Mouse (Mus musculus): ENCODE results near the gene Prkar1a.
A peak's percentile ranks its signal among the peaks of the same experiment; 100 is the strongest.

Gene Prkar1a

DNA sequence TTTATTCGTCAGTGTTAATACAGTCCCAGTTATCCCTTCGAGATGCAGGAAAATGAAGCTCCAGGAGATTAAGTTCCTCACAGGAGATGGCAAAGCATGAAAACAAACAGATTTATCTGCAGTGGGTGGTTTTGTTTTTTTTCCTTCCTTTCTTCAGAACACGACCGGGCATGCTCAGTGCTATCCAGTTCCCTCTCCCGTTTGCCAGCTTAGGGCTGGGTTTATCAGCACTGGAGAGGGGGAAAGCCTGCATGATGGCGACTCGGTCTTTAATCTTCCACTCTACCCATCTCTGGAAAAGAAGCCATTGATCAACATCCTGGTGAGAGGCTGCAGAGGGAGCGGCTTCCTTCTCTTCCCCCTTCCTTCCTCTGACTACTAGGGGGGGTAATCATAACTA, at the start of gene Prkar1a:
Gene Prkar1a (plus strand): TSS at position 200 of the 400 bp plus-strand sequence.
- no peak for DNase-seq

DNA sequence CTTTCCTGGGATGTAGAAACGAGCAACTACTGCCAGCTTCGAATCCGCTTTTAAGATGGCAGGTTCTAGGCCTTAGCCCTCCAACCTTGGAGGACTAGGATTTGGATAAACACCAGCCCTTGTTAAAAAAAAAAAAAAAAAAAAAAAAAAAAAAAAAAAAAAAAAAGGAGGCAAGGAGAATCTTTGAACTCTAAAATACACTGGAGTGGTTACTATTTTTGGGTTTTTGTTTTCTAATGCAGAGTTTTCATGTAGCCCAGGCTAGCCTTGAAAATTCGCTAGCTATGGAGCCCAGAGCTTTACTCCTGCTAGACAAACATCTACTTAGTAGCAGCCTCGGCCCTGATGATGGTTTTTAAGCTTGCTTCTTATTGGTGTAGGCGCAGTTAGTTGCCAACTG, 41.6 kb upstream of the Prkar1a start:
- no peak for DNase-seq

DNA sequence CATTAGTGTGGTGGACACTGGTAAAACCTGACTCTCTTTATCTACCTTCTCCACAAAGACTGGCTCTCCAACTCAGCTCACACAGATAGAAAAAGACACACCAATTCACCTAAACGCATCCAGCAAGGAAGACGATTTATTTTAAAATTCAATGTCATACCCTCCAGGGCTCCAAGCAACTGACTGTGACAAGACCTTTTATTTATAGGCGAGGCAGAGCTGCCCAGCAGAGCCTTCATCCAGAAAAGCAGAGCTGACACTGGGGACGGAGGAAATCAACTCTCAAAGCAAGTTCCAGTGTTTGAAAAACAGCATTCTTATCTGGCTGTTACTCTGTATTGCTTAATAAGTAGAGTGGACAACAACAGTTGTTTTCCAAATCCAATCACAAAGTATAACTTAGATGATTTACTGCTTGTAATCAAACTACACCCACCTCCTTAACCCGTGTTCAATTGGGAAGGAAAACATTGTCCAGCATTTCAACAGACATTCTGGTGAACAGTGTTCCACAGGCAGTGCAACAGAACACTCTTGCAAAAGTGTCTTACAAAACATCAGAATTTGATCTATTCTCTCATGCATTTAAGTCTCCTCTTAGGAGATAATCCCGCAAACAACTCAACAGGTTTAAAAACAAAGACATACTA, 40.1 kb upstream of the Prkar1a start:
- DNase-seq = no peak

DNA sequence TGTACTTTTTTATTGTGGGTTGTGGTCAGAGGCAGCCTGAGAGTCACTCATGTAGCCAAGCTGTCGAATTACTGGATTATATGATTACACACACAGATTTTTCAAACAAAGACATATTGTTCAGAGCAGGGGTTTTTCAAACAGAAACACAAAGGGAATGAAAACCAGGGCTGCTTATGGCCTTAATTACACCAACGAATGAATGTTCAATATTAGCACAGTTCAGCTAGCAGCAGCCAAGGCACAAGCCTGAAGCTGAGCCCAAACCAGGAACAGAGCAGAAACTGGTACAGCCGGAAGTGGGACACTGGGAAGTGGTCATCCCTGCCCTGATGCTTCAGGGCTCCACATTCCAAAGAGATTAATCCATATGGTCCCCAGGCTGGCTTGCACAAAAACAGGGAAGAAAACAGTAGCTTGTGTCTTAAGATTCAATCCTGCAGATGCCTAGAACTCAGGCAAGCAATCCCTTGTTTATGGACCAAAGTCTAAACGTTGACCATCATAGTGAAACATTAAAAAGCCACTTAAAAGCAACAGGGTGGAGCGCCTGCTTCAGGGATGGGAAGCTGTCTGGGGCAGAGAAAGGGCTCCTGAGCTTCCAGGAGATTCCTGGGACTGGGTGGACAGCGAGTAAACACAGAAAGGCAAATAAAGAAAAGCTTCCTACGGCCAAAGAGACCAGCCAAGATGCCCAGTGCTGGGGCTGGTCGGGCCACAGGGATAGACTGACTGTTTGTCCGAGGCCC, 39.0 kb upstream of the Prkar1a start:
- DNase-seq = no peak

DNA sequence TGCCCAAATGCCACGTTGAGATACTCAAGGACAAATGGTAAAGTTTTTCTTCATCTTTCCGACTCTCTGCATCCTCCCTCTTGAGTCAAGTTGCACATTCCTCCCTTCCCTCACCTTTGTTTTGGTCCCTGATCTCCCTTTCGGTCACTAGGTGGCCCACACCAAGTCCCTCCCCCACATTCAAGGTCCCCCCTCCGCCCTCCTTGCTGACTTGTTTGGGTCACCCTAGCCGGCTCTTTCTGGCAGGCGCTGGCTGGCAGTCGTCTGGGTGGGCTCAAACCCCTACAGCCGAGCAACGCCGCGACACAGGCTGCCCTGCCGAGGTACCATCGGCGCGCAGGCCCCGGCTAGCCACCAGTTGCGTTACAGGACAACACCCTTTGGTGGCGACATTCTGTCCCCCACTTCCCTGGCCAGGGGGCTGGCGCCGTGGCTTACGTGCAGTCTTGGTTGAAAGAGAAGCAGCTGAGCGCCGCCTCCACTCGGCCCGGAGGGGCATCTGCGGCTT, 38.4 kb upstream of the Prkar1a start:
- no peak for DNase-seq

DNA sequence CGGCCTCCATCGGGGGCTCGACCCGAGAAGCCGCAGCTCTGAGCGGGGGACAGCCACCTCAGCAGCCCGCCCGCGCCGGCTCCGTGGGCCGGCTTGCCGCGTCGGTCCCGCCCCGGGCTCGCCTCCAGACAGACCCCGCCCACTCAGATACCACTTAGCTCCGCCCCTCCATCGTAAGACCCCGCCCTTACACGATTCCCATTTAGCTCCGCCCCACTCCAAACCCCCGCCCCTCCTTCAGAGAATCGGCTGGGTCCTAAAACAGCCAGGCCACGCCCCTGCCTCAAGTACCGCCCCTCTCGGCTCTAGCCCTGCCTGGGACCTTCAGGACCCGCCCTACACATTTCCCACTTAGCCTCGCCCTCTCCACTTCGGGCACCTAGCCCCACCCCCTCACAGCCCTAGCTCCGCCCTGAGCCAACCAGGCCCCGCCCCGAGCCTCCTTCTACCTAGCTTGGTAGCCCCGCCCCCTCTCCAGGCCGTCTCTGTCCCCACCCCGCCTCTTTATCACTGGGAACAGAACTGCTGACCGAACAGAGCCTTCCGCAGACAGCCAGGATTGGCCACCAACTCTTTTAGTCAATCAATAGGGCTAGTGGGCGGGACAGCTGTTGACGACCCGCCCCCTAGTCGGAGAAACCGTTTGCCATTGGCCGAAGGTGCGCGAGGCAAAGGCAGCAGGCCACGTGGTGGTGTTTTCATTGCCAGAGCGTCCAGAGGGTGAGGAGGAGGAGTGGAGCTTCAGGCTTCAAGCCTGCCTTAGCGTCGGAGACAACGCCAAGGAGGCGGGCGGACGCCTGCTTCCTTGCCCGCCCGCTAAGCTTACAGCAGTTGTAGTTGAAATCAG, 37.7 kb upstream of the Prkar1a start, which contains the start of gene Wipi1:
Gene Wipi1 (minus strand): TSS at position 665 of the 847 bp plus-strand sequence.
- DNase-seq = peak; percentile 99

DNA sequence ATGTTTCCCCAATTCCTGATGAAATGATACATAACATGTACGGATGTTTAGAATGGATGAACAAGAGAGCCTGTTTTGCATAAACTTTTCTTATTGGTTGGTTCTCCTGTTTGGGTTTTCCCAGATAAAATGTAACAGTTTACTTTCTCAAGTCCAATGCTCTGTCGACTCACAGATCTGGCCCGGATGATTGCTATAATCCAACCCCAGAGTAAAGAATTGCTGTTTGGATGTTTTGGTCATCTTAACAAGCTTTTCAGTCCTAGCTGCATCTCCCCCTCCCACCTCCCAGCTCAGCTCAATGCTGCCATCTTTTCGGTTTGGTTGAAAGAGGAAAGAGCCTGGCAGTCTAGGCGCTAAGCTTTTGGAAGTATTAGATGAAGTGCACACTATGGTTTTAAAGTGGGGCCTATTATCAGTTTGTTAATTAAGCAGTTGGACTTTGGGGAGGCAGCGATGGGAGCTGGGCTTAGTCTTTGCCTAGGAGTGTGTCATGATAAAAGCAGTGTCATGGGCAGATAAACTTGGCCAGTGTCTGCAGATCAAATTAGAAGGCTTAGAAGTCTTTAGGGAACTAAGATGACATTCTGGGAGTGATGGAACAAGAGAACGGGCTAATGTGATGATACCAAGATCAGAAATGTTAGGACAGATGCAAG, 36.2 kb upstream of the Prkar1a start:
- no peak for DNase-seq

DNA sequence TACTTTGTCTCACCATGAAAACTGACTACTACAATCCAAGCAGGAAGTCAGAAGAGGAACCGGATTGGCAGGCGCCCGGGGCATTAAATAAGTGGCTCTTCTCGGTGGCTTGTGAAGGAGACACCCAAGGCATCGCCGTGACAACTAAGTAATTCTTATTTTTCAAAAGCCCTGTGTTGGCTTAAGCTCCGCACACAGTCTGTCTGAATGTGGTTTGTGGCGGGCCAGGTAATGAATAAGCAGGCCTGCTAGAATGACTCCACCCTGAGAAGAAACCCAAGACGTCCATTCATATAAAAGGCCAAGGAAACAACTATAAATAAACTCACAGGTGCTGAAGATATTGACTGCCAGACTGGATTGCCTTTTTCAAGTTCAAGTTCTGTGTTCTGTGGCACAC, 33.9 kb upstream of the Prkar1a start:
- no peak for DNase-seq

DNA sequence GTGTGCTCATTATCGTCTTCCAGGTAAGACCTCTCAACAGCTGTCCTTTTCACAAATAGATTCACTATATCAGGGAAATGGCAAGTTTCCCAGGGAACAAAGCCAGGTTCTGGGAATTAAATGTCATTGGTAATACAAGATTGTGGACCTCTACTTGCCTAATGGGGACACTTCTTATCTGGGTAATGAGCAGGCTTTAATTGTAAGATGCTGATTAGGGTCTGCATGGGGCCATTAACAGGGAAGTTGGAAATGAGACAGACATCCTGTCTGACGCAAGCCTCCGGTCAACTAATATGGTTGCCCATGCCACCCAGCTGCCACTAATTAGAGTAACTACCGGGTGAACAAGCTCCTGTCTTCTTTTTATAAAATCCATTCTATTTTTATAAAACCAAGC, 32.9 kb upstream of the Prkar1a start:
- DNase-seq = no peak

DNA sequence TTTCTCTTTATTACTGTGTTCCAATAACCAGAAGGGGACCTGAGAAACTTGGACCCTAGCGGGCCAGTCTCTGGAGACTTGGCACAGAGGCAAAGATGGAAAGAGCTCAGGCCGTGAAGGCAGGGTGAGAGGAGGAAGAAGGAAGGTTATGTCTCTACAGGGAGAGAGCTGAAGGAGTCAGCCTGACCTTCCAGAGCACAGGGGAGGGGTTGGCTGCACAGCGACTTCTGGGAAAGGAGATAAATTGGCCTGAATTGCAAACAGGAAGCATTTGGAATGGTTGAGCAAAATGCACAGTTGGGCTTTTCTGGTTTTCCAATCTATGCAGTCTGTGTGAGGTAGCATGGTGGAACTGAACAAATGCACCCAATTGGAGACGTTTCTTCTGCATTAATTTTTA, 32.4 kb upstream of the Prkar1a start:
- DNase-seq = no peak

DNA sequence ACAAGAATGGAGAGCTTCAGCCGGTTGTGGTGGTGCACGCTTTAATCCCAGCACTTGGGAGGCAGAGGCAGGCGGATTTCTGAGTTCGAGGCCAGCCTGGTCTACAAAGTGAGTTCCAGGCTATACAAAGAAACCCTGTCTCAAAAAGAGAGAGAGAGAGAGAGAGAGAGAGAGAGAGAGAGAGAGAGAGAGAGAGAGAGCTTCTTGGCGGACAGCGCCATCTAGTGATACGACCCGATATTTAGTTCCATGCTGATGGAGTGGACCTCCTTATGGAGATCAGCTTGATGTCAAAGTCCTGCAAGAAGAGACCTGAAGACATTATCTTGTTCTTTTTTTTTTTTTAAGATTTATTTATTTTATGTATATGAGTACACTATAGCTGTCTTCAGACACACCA, 30.1 kb upstream of the Prkar1a start:
- DNase-seq = peak; percentile 74

DNA sequence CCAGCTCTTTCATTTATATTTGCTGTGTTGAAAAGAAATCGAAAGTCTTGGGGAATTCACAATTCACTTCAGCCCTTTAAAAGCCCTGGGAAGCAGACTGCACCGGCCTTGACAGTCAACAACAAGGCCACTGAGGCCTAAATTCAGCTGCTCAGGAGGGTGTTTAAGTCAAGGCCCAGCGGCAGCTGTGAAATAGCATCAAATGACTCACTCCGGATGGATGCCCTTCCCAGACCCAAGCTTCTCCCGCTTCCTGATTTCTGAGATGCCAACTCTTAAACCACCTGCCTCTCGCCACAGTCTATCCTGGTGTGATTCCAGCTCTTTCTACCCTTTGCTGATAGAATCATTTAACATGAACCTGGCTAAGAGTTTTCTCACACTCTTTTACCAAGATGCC, 28.8 kb upstream of the Prkar1a start:
- DNase-seq = no peak

DNA sequence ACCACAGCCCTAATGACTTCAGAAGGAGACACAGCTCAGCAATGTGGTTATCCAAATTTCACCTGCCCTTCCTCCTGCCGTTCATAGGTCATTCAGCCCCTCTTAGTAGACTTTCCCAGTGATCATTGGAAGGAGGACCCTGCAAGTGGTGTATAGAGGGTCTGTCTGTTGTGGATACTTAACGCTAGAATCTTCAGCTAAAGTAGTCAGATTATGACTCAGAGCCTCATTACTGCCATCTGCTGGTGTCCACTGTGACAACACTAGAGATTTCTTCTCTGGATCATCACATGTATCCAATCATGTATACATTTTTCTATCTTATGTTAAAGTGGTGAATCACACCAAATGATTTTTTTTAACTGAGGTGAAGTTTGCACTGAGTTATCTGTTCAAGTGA, 28.0 kb upstream of the Prkar1a start:
- DNase-seq = peak; percentile 71

DNA sequence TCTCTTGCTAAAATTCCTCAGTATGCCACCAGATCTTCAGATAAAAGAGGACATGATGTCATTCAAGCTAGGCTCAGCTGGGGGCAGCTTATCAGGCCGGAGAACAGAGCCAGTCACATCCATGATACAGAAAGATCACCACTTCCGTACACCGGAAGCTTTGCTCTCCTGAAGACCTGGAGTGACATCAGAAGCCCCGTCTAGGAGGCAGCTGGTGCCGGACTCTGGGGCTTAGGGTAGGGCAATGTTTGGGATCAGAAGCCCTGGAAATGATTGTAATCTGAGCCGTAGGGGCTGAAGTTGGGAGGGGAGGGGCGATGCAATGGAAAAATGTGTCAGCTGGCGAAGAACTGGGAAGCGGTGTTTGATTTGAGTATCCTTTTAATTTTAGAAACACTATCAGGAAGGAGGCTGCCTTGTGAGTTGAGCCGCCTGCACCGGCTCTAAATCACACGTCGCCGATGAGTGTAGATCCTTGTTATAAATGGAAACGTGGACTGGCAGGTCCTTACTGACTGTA, 26.6 kb upstream of the Prkar1a start:
- peak; percentile 32 for DNase-seq

DNA sequence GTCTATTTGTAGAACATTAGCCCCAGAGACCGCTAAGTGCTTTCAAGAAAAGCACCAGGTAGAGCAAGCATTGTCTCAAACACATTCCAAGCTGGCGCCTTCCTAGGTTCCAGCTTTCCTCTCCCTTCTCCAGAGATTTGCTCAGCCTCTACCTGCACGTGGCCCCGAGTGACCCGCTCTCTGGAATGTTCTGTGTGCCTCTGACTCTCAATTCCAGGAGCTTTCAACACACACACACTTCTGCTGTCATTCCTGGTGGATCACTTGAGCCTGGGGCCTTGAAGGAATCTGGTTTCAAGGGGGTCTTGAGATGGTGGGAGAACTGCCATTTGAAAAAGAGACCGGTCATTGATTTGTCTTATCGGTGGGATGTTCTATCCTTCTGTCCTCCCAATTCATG, 26.0 kb upstream of the Prkar1a start:
- DNase-seq = no peak

DNA sequence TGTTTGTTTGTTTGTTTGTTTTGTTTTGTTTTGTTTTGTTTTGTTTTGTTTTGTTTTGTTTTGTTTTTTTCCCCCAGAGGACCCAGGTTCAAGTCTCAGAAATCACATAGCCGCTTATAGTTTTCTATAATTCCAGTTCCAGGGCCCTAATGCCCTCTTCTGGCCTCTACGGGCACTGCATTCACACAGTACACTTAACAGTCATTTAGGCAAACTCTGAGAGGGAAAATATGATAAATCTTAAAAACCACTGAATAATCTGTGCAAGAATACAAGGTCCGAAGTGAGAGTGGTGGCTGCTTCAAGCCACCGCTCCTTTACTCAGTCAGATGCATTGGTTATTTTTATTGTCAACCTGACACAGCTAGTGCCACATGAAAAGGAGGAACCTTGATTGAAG, 21.6 kb upstream of the Prkar1a start:
- peak; percentile 32 for DNase-seq

DNA sequence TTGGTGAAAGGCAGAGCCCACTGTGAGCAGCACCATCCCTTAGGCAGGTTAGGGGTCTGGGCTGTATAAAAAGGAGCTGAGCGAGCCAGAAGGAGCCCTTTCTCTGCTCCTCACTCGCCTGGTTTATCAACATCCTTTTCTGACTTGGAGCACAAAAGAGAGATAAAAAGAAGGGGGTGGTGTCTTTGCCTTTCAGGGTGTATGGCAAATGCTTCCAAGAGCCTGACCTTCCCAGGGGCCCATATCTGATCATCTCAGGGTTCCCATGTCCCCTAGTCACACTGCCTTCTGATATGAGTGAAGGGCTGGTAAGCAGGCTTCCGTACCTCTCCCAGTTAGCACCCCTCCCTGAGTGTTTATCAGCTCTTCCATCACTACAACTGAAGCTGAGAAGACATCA, 21.1 kb upstream of the Prkar1a start:
- DNase-seq = no peak

DNA sequence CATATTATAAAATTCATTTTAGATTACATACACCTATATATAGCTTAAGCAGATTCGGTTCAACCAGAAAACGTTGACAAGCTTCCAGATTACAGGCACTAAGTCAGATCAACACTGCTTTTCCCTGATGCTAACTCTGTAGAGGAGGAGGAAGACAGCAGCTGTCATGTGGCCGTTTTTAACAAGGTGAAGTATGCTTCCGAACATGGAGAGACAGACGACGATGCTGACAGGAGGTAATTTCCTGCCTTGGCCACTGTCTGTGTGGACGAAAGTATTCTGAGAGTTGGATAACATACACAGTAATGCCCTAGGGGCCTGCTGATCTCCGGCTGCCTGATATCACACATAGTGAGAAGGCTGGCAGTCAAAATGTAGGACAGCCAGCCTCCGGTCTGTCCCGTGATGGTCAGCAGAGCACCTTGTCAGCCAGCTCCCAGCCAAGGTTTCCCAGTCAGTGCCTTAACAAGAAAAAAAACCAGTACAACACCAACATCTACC, 20.1 kb upstream of the Prkar1a start:
- no peak for DNase-seq

DNA sequence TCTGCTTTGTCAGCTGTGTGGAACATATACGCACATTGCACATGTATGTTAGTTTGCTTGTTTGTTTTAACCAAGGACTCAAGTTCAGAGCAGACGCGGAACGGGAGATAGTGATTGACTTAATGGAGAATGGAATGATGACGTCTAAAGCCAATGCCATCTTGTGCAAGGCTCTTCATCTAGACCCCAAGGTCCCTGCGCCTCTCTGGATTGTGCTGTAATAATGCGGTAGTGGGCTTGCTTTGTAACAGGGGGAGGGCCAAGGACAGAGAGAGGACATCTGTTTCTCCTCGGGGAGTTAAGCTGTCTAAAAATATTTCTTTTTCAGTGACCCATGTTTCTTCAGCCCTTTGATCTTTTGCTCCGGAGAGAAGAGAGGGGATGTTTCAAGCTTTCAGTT, 14.3 kb upstream of the Prkar1a start:
- no peak for DNase-seq

DNA sequence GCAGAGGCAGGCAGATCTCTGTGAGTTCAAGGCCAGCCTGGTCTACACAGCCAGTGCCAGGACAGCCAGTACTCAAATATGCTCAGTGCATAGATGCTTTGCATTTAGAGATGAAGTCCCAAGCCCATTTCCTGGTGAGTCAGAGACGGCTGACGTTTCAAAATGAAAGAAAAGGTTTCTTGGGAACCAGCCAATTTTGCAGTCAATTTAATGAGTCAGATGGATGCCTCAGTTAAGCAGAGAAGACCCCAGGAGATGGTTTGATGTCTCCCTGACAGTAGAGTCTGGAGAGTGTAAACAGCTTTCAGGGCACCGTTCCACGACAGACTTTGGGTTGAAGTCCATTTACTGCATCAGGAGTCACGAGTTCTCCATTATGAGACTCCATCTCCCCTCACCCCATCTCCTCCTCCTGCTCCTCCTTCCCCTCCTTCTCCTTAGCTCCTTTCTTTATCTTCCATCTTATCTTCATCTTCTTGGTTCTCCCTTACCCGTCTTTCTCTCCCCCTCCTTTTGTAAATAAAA, 13.3 kb upstream of the Prkar1a start:
- no peak for DNase-seq

DNA sequence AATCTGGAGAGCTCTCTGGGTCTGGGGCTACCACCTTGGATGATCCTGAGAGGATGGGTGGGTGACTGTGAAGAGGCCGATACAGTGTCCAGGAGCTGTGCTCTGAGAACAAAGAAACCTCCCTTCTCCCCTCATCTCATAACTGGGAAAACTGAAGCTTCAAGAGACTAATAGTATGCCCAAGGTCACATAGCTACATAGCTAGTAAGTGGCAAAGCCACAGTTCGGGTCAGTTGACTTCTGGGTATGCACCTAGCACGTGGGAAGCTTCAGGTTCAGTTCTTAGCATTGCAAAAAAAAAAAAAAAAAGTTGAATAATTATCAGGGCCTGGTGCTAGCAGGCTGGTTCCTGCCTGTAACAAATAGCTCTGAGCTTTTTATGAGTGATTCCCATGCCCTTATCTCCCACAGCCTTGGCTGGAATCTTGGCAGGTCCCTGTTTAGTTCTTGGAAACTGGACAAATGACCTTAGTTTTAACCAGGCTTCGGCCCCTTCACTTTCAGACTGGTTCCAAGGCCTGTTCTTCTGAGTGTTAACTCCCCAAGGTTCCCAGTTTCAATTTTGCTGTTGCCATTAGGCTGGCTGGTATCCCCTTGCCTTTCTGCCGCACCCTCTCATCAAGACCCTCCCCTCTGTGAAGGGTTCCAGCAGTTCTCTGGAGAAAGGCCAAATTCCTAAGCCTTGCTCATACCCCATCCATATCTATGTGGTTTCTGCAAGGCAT, 7.5 kb upstream of the Prkar1a start:
- peak; percentile 58 for DNase-seq

DNA sequence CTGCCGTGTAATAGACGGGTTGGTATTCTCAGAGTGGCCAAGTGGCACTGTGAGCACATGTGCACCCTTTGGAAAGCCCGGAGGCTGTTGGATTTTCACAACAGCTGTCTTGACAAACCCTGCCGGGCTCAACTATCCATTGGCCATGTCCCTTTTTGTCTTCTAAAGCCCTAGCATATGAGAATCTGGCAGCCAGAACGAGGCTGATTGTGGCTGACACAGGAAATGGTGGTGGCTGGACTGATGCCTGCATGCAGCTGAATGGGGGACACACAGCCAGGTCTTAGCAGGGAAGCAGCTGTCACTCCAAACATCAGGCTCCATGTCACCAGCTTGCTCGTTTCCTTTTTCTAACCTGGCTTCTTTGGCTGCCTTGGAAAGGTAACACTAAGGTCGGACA, 695 bp upstream of the Prkar1a start:
- peak; percentile 79 for DNase-seq

All from lung, postnatal 10 days (tissue).